Mouse (Mus musculus) heart, embryonic 10.5 days (tissue): ENCODE measurements at regions not wholly inside any gene's neighbourhood (a gene's known extent, or its start where the extent isn't known, plus 50 kb on each side); places are given as distances from the start of the nearest gene placed in this dataset.
A peak's percentile ranks its signal among the peaks of the same experiment; 100 is the strongest.

Experiments used
- DNase-seq: peaks from one replicate; pipeline ENCODE4 v3.0.0-alpha.2; 2017; ENCODE audit warnings: low spot score
- H3K27ac ChIP-seq: fragments of 300-500 bp; sonication (generic); 2 replicates; pipeline ENCODE4 v1.5.1; 2016; ENCODE audit warnings: mild to moderate bottlenecking
- H3K27me3 ChIP-seq: fragments of 300-500 bp; sonication (generic); 2 replicates; pipeline ENCODE4 v1.6.1; 2016; ENCODE audit warnings: mild to moderate bottlenecking; ENCODE audit not compliant: poor library complexity, insufficient read depth, severe bottlenecking
- H3K36me3 ChIP-seq: fragments of 300-500 bp; sonication (generic); 2 replicates; pipeline ENCODE4 v1.6.1; 2016; ENCODE audit warnings: mild to moderate bottlenecking, moderate library complexity
- H3K4me1 ChIP-seq: fragments of 300-500 bp; sonication (generic); 2 replicates; pipeline ENCODE4 v1.6.1; 2016; ENCODE audit warnings: mild to moderate bottlenecking
- H3K4me3 ChIP-seq: fragments of 300-500 bp; sonication (generic); 2 replicates; pipeline ENCODE4 v1.5.1; 2016; ENCODE audit warnings: mild to moderate bottlenecking, moderate library complexity
- H3K9me3 ChIP-seq: fragments of 300-500 bp; sonication (generic); 2 replicates; pipeline ENCODE4 v1.6.1; 2016; ENCODE audit warnings: mild to moderate bottlenecking, moderate library complexity
- WGBS: fragments of 180-500 bp; shearing (Covaris S2); methylation state at CpG from one replicate; pipeline ENCODE4 v1.1.7; 2016; 5-methylcytosine and 5-hydroxymethylcytosine counted together

- DNase-seq: no peak
- 79% methylated on average over 10 of the region's 10 CpGs for WGBS
Measured at GRCm38 (mm10) chr11:18712642-18713053, 306.1 kb downstream of the Meis1 start.

GRCm38 (mm10) chr11:18709628-18710027 lies 309.2 kb downstream of the Meis1 start:
- DNase-seq: no peak
- 68% methylated on average over 3 of the region's 3 CpGs for WGBS
- Histone ChIP-seq H3K9me3 (no peaks in the 10 kb centered on the region), H3K27me3 (no peaks in the 10 kb centered on the region), H3K27ac (no peak overlapping the region), H3K36me3 (no peaks in the 10 kb centered on the region), H3K4me1 (no peaks in the 10 kb centered on the region), H3K4me3 (no peak overlapping the region)

More at GRCm38 (mm10) chr11:18712642-18713053, 306.1 kb downstream of the Meis1 start:
- Histone ChIP-seq H3K27ac (no peak overlapping the region), H3K4me3 (no peak overlapping the region), H3K36me3 (no peaks in the 10 kb centered on the region), H3K27me3 (no peaks in the 10 kb centered on the region), H3K9me3 (no peaks in the 10 kb centered on the region), H3K4me1 (no peaks in the 10 kb centered on the region)

DNA sequence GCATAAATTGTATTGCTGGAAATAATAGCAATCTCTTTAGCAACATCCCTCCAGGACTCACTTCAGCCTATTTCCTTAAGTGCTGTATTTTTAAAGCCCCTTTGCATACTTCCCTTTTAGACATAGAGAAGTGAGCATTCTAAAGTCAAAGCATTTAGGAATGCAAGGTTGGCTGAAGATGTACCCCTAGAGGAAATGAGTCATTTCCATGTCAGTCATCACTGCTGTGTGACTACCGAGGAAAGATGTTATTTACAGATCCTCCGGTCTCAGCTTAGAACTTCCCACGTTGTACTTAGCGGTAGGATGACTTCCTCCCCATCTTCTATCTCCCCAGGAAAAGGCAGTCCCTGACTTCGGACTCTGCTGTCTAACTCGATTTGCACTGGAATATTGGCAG lies 337.2 kb downstream of the Meis1 start:
- Histone ChIP-seq H3K4me1 (no peaks in the 10 kb centered on the region), H3K27ac (no peak overlapping the region), H3K4me3 (no peak overlapping the region), H3K27me3 (no peaks in the 10 kb centered on the region), H3K36me3 (no peaks in the 10 kb centered on the region), H3K9me3 (no peaks in the 10 kb centered on the region)
- no peak for DNase-seq
- 64% methylated on average over 6 of the region's 6 CpGs for WGBS

DNA sequence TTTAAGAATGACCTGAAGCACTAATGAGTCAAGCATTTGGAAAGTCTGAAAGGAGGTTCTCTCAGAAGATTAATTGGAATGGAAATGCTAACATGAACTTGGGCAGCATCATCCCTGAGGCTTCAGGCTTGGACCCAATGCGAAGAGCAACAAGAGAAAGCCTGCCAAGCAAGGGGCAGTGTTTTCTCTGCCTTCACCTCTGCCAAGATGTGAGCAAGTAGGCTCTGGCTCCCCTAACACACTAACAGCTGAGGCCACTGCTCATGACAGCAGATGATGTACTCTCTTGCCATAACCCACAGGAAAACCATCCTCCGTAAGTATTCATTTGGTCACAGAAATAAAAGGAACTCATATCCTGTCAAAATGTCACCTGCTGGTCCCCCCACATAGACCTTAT lies 341.9 kb downstream of the Meis1 start:
- no peak for DNase-seq
- Histone ChIP-seq H3K27ac (no peak overlapping the region), H3K4me1 (no peaks in the 10 kb centered on the region), H3K9me3 (no peaks in the 10 kb centered on the region), H3K4me3 (no peak overlapping the region), H3K27me3 (no peaks in the 10 kb centered on the region), H3K36me3 (no peaks in the 10 kb centered on the region)
- 87% methylated on average over 2 of the region's 2 CpGs for WGBS

DNA sequence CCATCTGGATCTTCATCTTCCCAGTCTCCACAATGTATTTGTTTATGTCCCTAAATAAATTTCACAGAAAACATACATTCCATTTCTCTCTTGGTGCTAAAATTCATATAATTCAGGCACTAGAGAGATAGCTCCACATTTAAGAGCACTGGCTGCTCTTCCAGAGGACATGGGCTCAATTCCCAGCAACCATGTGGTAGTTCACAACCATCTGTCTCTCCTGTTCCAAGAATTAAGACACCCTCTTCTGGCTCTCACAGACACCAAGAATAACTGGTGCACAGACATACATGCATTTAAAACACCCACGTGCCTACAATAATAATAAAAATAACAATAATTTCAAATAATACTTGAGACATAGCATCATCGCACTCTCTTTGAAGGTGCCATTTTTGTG lies 347.8 kb downstream of the Meis1 start:
- no peak overlapping the region for H3K27ac ChIP-seq
- no peak for DNase-seq
- H3K4me1 ChIP-seq: no peaks in the 10 kb centered on the region
- H3K4me3 ChIP-seq: no peak overlapping the region
- H3K9me3 ChIP-seq: no peaks in the 10 kb centered on the region
- WGBS: 85% methylated on average over 2 of the region's 2 CpGs
- H3K36me3 ChIP-seq: no peaks in the 10 kb centered on the region
- no peaks in the 10 kb centered on the region for H3K27me3 ChIP-seq

DNA sequence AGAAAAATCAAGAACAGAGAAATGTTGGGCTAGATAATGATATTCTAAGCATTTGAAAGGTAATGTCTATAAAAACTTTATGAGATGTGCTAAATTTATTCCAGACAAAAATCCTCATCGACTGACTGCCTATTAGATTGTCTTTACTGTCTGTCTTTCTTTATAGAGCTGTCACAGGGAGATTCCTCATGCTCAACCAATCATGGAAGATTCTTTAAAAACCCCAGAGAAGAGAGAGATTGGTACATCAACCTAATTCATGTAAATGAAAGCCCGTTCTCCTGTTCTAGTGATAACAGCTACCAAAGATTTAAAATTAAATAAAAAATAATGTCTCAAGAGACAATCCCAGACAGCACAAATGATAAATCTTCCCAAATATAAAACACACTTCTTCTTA lies 349.5 kb downstream of the Meis1 start:
- no peak overlapping the region for H3K27ac ChIP-seq

DNA sequence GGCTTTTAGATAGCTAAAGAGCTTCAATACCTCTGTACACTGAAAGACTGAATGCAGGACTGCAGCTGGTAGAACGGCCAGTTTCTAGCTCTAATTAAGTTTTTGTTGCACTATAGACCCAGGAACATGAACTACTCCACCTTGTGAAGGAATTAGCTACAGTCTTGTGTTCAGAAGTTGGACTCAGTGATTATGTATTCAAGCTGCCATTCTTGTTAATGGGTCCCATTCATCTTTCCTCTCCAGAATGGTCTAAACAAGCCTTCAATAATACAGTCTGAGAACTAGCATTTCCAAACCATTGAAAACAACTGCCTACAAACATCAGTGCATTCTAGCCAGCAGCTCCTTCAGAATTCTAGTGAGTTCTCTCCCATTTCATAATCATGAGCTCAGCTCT lies 362.4 kb downstream of the Meis1 start:
- WGBS: 76% methylated on average over 1 of the region's 1 CpGs
- H3K27ac ChIP-seq: no peak overlapping the region
- no peak for DNase-seq
- H3K36me3 ChIP-seq: no peaks in the 10 kb centered on the region
- H3K4me1 ChIP-seq: no peaks in the 10 kb centered on the region
- no peaks in the 10 kb centered on the region for H3K27me3 ChIP-seq
- H3K9me3 ChIP-seq: no peaks in the 10 kb centered on the region
- no peak overlapping the region for H3K4me3 ChIP-seq

More for the DNA sequence above, 349.5 kb downstream of the Meis1 start:
- Histone ChIP-seq H3K4me1 (no peaks in the 10 kb centered on the region), H3K9me3 (no peaks in the 10 kb centered on the region), H3K4me3 (no peak overlapping the region), H3K27me3 (no peaks in the 10 kb centered on the region), H3K36me3 (no peaks in the 10 kb centered on the region)
- DNase-seq: no peak
- 77% methylated on average over 2 of the region's 2 CpGs for WGBS

GRCm38 (mm10) chr11:18631975-18632773 lies 386.6 kb downstream of the Meis1 start:
- Histone ChIP-seq H3K4me3 (no peak overlapping the region), H3K27me3 (no peaks in the 10 kb centered on the region), H3K36me3 (no peaks in the 10 kb centered on the region), H3K27ac (no peak overlapping the region), H3K4me1 (no peaks in the 10 kb centered on the region), H3K9me3 (no peaks in the 10 kb centered on the region)
- DNase-seq: no peak
- 72% methylated on average over 5 of the region's 5 CpGs for WGBS

- Histone ChIP-seq H3K27me3 (no peaks in the 10 kb centered on the region), H3K36me3 (no peaks in the 10 kb centered on the region), H3K4me1 (no peaks in the 10 kb centered on the region), H3K27ac (no peak overlapping the region), H3K4me3 (no peak overlapping the region), H3K9me3 (no peaks in the 10 kb centered on the region)
- 83% methylated on average over 7 of the region's 7 CpGs for WGBS
- no peak for DNase-seq
Measured at GRCm38 (mm10) chr11:18631570-18631969, 387.2 kb downstream of the Meis1 start.

DNA sequence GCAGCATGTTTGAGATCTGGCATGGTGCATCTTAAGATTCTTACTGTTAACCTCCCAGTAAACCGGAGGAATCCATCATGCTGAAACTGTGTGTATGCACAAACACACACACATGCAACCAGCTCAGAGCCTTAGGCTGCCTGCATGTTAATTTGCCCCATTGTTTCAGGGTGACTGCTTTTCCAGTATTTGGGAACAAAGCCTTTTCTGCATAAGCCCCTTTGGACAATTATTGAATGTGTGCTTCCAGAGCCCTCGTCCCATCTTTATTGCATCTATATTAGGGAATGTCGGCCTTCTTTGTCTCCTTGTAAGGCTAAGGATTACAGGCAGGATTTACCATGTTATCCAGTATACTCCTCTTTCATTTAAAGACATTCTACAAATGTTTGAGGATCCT lies 397.0 kb downstream of the Meis1 start:
- WGBS: 75% methylated on average over 3 of the region's 3 CpGs
- Histone ChIP-seq H3K27ac (no peak overlapping the region), H3K27me3 (no peaks in the 10 kb centered on the region), H3K36me3 (no peaks in the 10 kb centered on the region), H3K9me3 (no peaks in the 10 kb centered on the region), H3K4me1 (no peaks in the 10 kb centered on the region), H3K4me3 (no peak overlapping the region)
- no peak for DNase-seq

DNA sequence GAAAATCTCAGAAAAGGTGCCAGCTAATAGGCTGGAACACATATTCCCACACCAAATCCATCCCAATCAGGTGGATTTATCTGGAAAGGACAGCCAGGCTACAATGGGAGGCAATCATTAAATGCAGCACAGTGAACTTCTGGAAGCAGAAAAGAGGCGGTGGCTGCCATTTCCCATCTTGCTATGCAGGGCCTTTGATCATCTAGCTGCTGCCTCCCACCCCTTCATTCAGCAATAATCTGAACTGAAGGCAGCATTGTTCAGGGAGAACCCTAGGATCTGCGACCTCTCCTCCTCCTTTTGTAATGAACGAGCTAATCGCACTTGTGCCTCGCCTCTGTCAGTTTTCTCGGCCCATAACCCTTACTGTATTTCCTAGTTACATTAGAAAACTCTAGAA lies 413.9 kb downstream of the Meis1 start:
- peaks cover 6% of the 10 kb centered on the region; the same call in 1 of the 2 replicates for H3K27me3 ChIP-seq

GRCm38 (mm10) chr11:18601568-18602182 lies 417.1 kb downstream of the Meis1 start:
- H3K27me3 ChIP-seq: peaks cover 6% of the 10 kb centered on the region; the same call in 1 of the 2 replicates
- H3K4me3 ChIP-seq: no peak overlapping the region
- no peak for DNase-seq
- H3K27ac ChIP-seq: no peak overlapping the region
- WGBS: 81% methylated on average over 6 of the region's 6 CpGs
- no peaks in the 10 kb centered on the region for H3K36me3 ChIP-seq
- peaks cover 8% of the 10 kb centered on the region for H3K4me1 ChIP-seq
- H3K9me3 ChIP-seq: no peaks in the 10 kb centered on the region

More for the DNA sequence above, 413.9 kb downstream of the Meis1 start:
- Histone ChIP-seq H3K4me1 (no peaks in the 10 kb centered on the region; the same call in 1 of the 2 replicates), H3K36me3 (no peaks in the 10 kb centered on the region), H3K27ac (no peak overlapping the region), H3K9me3 (no peaks in the 10 kb centered on the region), H3K4me3 (no peak overlapping the region)
- 82% methylated on average over 6 of the region's 6 CpGs for WGBS
- DNase-seq: no peak

DNA sequence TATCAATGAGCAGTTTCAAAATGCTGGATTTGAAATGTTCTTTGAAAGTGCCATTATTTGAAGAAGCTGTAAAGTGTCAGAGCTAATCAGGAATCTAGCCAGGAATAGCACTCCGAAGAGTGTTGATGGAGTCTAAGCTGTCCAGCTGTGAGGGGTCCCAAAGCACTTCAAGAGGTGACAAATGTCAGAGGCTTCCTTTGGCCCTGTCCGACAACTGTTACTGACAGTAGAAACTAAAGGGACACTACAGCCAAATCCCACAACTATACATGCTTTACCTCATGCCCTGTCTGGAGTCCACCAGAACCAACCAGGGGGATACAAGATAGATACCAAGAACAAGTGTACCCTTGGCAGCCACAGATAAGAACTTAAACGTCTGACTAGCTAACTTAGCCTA lies 420.4 kb downstream of the Meis1 start:
- no peaks in the 10 kb centered on the region for H3K36me3 ChIP-seq
- WGBS: 30% methylated on average over 3 of the region's 3 CpGs
- no peak overlapping the region for H3K4me3 ChIP-seq
- peaks cover 2% of the 10 kb centered on the region; the same call in 1 of the 2 replicates for H3K27me3 ChIP-seq
- no peaks in the 10 kb centered on the region for H3K9me3 ChIP-seq
- DNase-seq: peak; percentile 83
- peaks cover 13% of the 10 kb centered on the region for H3K4me1 ChIP-seq
- H3K27ac ChIP-seq: no peak overlapping the region
